12 mouse cellular contexts compared by ENCODE assay signal in the genomic region with DNA sequence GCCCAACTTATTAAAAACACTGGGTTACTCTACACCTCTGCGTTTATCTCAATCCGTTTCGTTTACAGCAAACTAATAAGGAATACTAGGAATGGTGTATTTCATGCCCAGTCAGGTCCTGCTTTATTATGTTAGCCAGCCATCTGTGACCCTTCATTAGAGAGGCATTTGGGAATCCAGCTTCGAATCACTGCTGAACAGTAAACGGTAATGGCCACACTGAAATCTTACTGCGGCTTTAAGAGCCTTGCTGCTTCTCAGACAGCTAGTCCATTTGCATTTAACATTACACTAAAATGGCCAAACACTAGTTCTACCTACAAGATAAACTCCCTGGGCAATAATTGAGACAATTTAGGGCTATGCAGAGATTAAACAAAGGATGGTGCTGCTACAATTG. TPM values are rescaled to one million over a fixed set of nuclear protein-coding genes. Genes with fewer than 3 reads are reported as not detected.
DNase-seq lines count a peak whose midpoint lies in the region; ATAC-seq lines count a peak whose summit lies in the region.
"Had no signal": no experiment of that assay in that cellular context is flagged by ENCODE, and none has a peak within 500 bp of the region (broad histone marks: within the 10 kb centered on the region; RNA-seq: fewer than 3 reads in every experiment).

No protein-coding gene starts in this region.

- H3K27ac ChIP-seq in kidney, embryonic 16.5 days (ENCODE audit: low read length), result no peak overlapping the region
- peak overlapping the region; percentile 45; the same call in 1 of the 2 replicates for H3K27ac ChIP-seq in hindbrain, embryonic 12.5 days
- no peak overlapping the region for H3K27ac ChIP-seq in neural tube, embryonic 12.5 days

- no peak overlapping the region for H3K9ac ChIP-seq in kidney, embryonic 16.5 days (replicated peaks; ENCODE audit: low read length)
- no peak overlapping the region for H3K9ac ChIP-seq in hindbrain, embryonic 12.5 days
- no peak overlapping the region for H3K9ac ChIP-seq in neural tube, embryonic 12.5 days
- H3K9ac ChIP-seq: lung, embryonic 14.5 days had no signal

- H3K9me3 ChIP-seq in kidney, embryonic 16.5 days (ENCODE audit: low read length), result no peaks in the 10 kb centered on the region
- no peaks in the 10 kb centered on the region for H3K9me3 ChIP-seq in hindbrain, embryonic 12.5 days (replicated peaks)
- no peaks in the 10 kb centered on the region for H3K9me3 ChIP-seq in neural tube, embryonic 12.5 days
- H3K9me3 ChIP-seq: G1E had no signal

- 35% methylated on average over 6 of the region's 6 CpGs for WGBS in kidney, embryonic 16.5 days
- WGBS in hindbrain, embryonic 12.5 days, result 64% methylated on average over 6 of the region's 6 CpGs
- WGBS in neural tube, embryonic 12.5 days, result 59% methylated on average over 6 of the region's 6 CpGs

- H3K4me3 ChIP-seq in kidney, embryonic 16.5 days (ENCODE audit: low read length), result no peak overlapping the region
- H3K4me3 ChIP-seq in hindbrain, embryonic 12.5 days, result peak overlapping the region; percentile 61
- peak overlapping the region; percentile 16 for H3K4me3 ChIP-seq in neural tube, embryonic 12.5 days

- DNase-seq in kidney, adult 8-10 months, result no peak
- peak; percentile 33 to 41 for DNase-seq in cerebellum, postnatal 25 days
- no peak for DNase-seq in urinary bladder, postnatal 36 days (ENCODE audit: low spot score in 2 of 2)
- no peak for DNase-seq in adrenal gland, adult 18-20 months (ENCODE audit: low spot score in 2 of 2)
- DNase-seq: heart, postnatal 14 days; layer of hippocampus, postnatal 36 days; lung, embryonic 14.5 days had no signal

- peak overlapping the region; percentile 71; the same call in 1 of the 2 replicates for H3K4me2 ChIP-seq in kidney, embryonic 16.5 days (replicated peaks; ENCODE audit: low read depth, low read length)
- H3K4me2 ChIP-seq in hindbrain, embryonic 12.5 days (replicated peaks), result peak overlapping the region; percentile 87
- peak overlapping the region; percentile 87 for H3K4me2 ChIP-seq in neural tube, embryonic 12.5 days (replicated peaks)

- 0 out of 2 replicates have a peak, but pooled peaks cover 4% of the 10 kb centered on the region for H3K4me1 ChIP-seq in kidney, embryonic 16.5 days (ENCODE audit: insufficient read depth, low read length)
- H3K4me1 ChIP-seq in hindbrain, embryonic 12.5 days, result peaks cover 7% of the 10 kb centered on the region
- 0 out of 2 replicates have a peak, but pooled peaks cover 3% of the 10 kb centered on the region for H3K4me1 ChIP-seq in neural tube, embryonic 12.5 days

- H3K36me3 ChIP-seq in kidney, embryonic 16.5 days (ENCODE audit: insufficient read depth, low read length), result no peaks in the 10 kb centered on the region
- H3K36me3 ChIP-seq in hindbrain, embryonic 12.5 days, result no peaks in the 10 kb centered on the region
- no peaks in the 10 kb centered on the region for H3K36me3 ChIP-seq in neural tube, embryonic 12.5 days
- H3K36me3 ChIP-seq: G1E had no signal

- no peak for ATAC-seq in kidney, embryonic 16.5 days (ENCODE audit: low FRiP score, low TSS enrichment)
- no peak for ATAC-seq in hindbrain, embryonic 12.5 days (ENCODE audit: low FRiP score)
- no peak for ATAC-seq in neural tube, embryonic 12.5 days (ENCODE audit: low FRiP score, low read depth)

- peaks cover 9% of the 10 kb centered on the region; the same call in 1 of the 2 replicates for H3K27me3 ChIP-seq in kidney, embryonic 16.5 days (ENCODE audit: insufficient read depth, low read length)
- H3K27me3 ChIP-seq in hindbrain, embryonic 12.5 days, result no peaks in the 10 kb centered on the region; the same call in 1 of the 2 replicates
- peaks cover 3% of the 10 kb centered on the region; the same call in 1 of the 2 replicates for H3K27me3 ChIP-seq in neural tube, embryonic 12.5 days (replicated peaks)

RNA-seq across cellular contexts. Expression of a gene that starts 1.7 kb away (rescaled TPM):
- polyA plus RNA-seq in kidney, embryonic 16.5 days (2015; fragmentation: Nextera tagmentation; extraction: Ambion mirVana), result 1.6 TPM in 2 replicates
- polyA plus RNA-seq in hindbrain, embryonic 12.5 days (2016; fragmentation: Nextera tagmentation; extraction: Ambion mirVana), result 2.7 and 2.8 TPM in 2 replicates
- polyA plus RNA-seq in neural tube, embryonic 12.5 days (2016; fragmentation: Nextera tagmentation; extraction: Ambion mirVana), result 4.2 TPM in 2 replicates
- total RNA-seq in adrenal gland, adult 18-20 months (2021), result 1 to 10 TPM; 5.0 to 5.8 TPM
- polyA plus RNA-seq: G1E had no signal

RNA-seq across cellular contexts. Expression of a gene that starts 44.5 kb away (rescaled TPM):
- 0.09 and 0.11 TPM in 2 replicates for polyA plus RNA-seq in kidney, embryonic 16.5 days (2015; fragmentation: Nextera tagmentation; extraction: Ambion mirVana)
- 0.16 and 0.25 TPM in 2 replicates for polyA plus RNA-seq in hindbrain, embryonic 12.5 days (2016; fragmentation: Nextera tagmentation; extraction: Ambion mirVana)
- polyA plus RNA-seq in neural tube, embryonic 12.5 days (2016; fragmentation: Nextera tagmentation; extraction: Ambion mirVana), result 0.09 and 0.19 TPM in 2 replicates
- total RNA-seq in adrenal gland, adult 18-20 months (2021), result not detected
- total RNA-seq: gastrocnemius, adult 18-20 months; heart, postnatal 14 days; layer of hippocampus, postnatal 36 days had no signal
- polyA plus RNA-seq: G1E; lung, embryonic 14.5 days had no signal

Comparison
In these comparisons a context has a peak if more than half of its experiments do, and no peak if none do; other contexts are left out.
1. DNase-seq: peak in cerebellum, postnatal 25 days (2 of 2); none in kidney, adult 8-10 months (0 of 2), urinary bladder, postnatal 36 days (0 of 2) and adrenal gland, adult 18-20 months (0 of 2).
2. Peak in every context shown above with its lines, with median percentiles within 50 percentile points of each other: H3K4me2 ChIP-seq.